Mouse (Mus musculus): ENCODE data around the gene Slc1a2. TPM values are rescaled to one million over a fixed set of nuclear protein-coding genes. Genes with fewer than 3 reads are reported as not detected.

Gene Slc1a2
- total and polyA plus RNA-seq, 3 experiments: 0.08 TPM; not detected in 2

- TF ChIP-seq POLR2AphosphoS5 (IDR thresholded peaks at IDR 0.05; ENCODE audit: borderline replicate concordance, low read depth, low read length): no peak
- 0 out of 2 replicates have a peak, but pooled peaks have one; percentile 65 for TF ChIP-seq CHD1 (IDR thresholded peaks at IDR 0.05; ENCODE audit: low read depth, low read length)
- no peak for TF ChIP-seq ZMIZ1 (IDR thresholded peaks at IDR 0.05; ENCODE audit: low read depth, low read length)
- peak; percentile 70 for TF ChIP-seq BHLHE40 (IDR thresholded peaks at IDR 0.05; ENCODE audit: borderline replicate concordance, low read depth, low read length)
- TF ChIP-seq MEF2A (IDR thresholded peaks at IDR 0.05; ENCODE audit: extremely low read depth, insufficient replicate concordance, low read depth, low read length, poor library complexity, severe bottlenecking): no peak
- no peak for TF ChIP-seq JUND (IDR thresholded peaks at IDR 0.05; ENCODE audit: low read depth, low read length)
- peak; percentile 81 for TF ChIP-seq USF1 (IDR thresholded peaks at IDR 0.05; ENCODE audit: low read depth, low read length)
- no peak for TF ChIP-seq UBTF (IDR thresholded peaks at IDR 0.05; ENCODE audit: borderline replicate concordance, insufficient read depth, low read depth, low read length)
These were observed 86.9 kb downstream of the Slc1a2 start (continued) for GRCm38 (mm10) chr2:102745259-102745906.

DNA sequence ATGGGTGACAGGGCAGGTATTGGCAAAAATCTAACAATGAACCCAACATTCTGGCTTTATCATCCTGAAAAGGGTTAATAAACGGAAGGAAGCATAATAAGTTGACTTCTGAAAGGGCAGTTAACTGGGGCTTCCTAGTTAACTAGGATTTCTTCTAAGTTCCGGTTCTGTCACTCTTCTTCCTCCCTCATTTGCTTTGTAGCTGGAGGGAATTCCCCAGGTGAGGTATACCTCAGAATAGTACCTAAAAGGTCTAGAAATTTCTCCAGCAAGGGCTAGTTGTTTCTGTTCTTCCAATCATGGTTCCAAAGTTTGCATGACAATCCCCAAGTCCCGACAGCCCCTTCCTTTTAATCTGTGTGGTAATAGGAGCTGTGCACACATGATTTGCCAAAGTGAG is 89.3 kb downstream of the Slc1a2 start:
- no peak overlapping the region for H3K4me3 ChIP-seq (ENCODE audit: control insufficient read depth in 1 of 2, insufficient read depth in 1 of 2, low read depth in 2 of 2, low read length in 2 of 2)
- H3K27ac ChIP-seq (ENCODE audit: control insufficient read depth, low read depth, low read length): no peak overlapping the region
- H3K79me2 ChIP-seq (ENCODE audit: control insufficient read depth, insufficient read depth, low read length, poor library complexity): no peaks in the 10 kb centered on the region
- no peaks in the 10 kb centered on the region for H3K27me3 ChIP-seq (ENCODE audit: control insufficient read depth in 1 of 2, insufficient read depth in 2 of 2, low read length in 2 of 2)
- no peaks in the 10 kb centered on the region for H3K9me3 ChIP-seq (replicated peaks; ENCODE audit: insufficient read depth, low read length)
- peaks cover 0 to 39% of the 10 kb centered on the region in 2 experiments; a peak in 2 of 4 replicates for H3K36me3 ChIP-seq (ENCODE audit: control insufficient read depth in 1 of 2, insufficient read depth in 2 of 2, low read length in 2 of 2)
- TF ChIP-seq JUND (IDR thresholded peaks at IDR 0.05; ENCODE audit: low read depth, low read length) (no peak), KAT2A (conservative IDR thresholded peaks at IDR 0.05; ENCODE audit: low read depth, low read length) (no peak), BHLHE40 (IDR thresholded peaks at IDR 0.05; ENCODE audit: borderline replicate concordance, low read depth, low read length) (no peak), MYB (IDR thresholded peaks at IDR 0.05; ENCODE audit: low read depth, low read length) (no peak), MYC (IDR thresholded peaks at IDR 0.05; ENCODE audit: low read depth, low read length) (no peak), GABPA (IDR thresholded peaks at IDR 0.05; ENCODE audit: low read depth, low read length) (no peak), ZMIZ1 (IDR thresholded peaks at IDR 0.05; ENCODE audit: low read depth, low read length) (no peak), ETS1 (IDR thresholded peaks at IDR 0.05; ENCODE audit: low read depth, low read length) (no peak), TBP (IDR thresholded peaks at IDR 0.05; ENCODE audit: low read depth, low read length) (no peak), EP300 (IDR thresholded peaks at IDR 0.05; ENCODE audit: low read depth in 1 of 2, low read length in 2 of 2) (no peak), ZC3H11A (IDR thresholded peaks at IDR 0.05; ENCODE audit: low read depth, low read length) (no peak), TAL1 (IDR thresholded peaks at IDR 0.05; ENCODE audit: low read length) (no peak), MXI1 (IDR thresholded peaks at IDR 0.05; ENCODE audit: low read depth, low read length) (no peak), USF1 (IDR thresholded peaks at IDR 0.05; ENCODE audit: low read depth, low read length) (no peak), HCFC1 (IDR thresholded peaks at IDR 0.05; ENCODE audit: low read depth, low read length) (no peak), NRF1 (IDR thresholded peaks at IDR 0.05; ENCODE audit: insufficient read depth, low read depth, low read length, poor library complexity, severe bottlenecking) (no peak), CHD1 (IDR thresholded peaks at IDR 0.05; ENCODE audit: low read depth, low read length) (no peak), MAZ (IDR thresholded peaks at IDR 0.05; ENCODE audit: low read depth, low read length) (no peak)
- no peak for DNase-seq (ENCODE audit: low read depth, low spot score)
- H3K4me1 ChIP-seq (ENCODE audit: control insufficient read depth in 1 of 2, insufficient read depth in 2 of 2, low read length in 2 of 2): peaks cover 18 to 33% of the 10 kb centered on the region in 2 experiments
- H3K9ac ChIP-seq (ENCODE audit: control insufficient read depth, low read depth, low read length, poor library complexity, severe bottlenecking): no peak overlapping the region

Data from MEL (cell line).